Mouse (Mus musculus) brain, adult 2 months (tissue): ENCODE data around the gene Ndst2.

Source experiments
- DNase-seq: peaks from one replicate; pipeline ENCODE4 v3.0.0; 2011; ENCODE audit warnings: low read depth, low spot score

Ndst2 gene

GRCm38 (mm10) chr14:20733952-20734774 lies at the start of gene Ndst2:
TSS of gene Ndst2 (minus strand) at chr14:20734562.
- DNase-seq = peak; percentile 95

- no peak for DNase-seq
These were observed 49.2 kb upstream of the Ndst2 start for GRCm38 (mm10) chr14:20783526-20783925.

- DNase-seq = peak; percentile 46
These were observed 48.5 kb upstream of the Ndst2 start for GRCm38 (mm10) chr14:20782860-20783259.

GRCm38 (mm10) chr14:20780217-20780616 lies 45.9 kb upstream of the Ndst2 start:
- DNase-seq = peak; percentile 63

- no peak for DNase-seq
These were observed 44.1 kb upstream of the Ndst2 start for GRCm38 (mm10) chr14:20778496-20778895.

- DNase-seq = peak; percentile 45
These were observed 41.3 kb upstream of the Ndst2 start for GRCm38 (mm10) chr14:20775661-20776060.

GRCm38 (mm10) chr14:20773410-20773809 lies 39.0 kb upstream of the Ndst2 start:
- DNase-seq = no peak

- DNase-seq = no peak
These were observed 38.4 kb upstream of the Ndst2 start for GRCm38 (mm10) chr14:20772808-20773207.

GRCm38 (mm10) chr14:20771941-20772340 lies 37.6 kb upstream of the Ndst2 start:
- DNase-seq = no peak

GRCm38 (mm10) chr14:20768581-20768980 lies 34.2 kb upstream of the Ndst2 start:
- DNase-seq = peak; percentile 55

- DNase-seq = no peak
These were observed 33.6 kb upstream of the Ndst2 start for GRCm38 (mm10) chr14:20767936-20768335.

- DNase-seq = peak; percentile 90
These were observed 31.4 kb upstream of the Ndst2 start for GRCm38 (mm10) chr14:20765642-20766258.

GRCm38 (mm10) chr14:20764942-20765341 lies 30.6 kb upstream of the Ndst2 start:
- no peak for DNase-seq

GRCm38 (mm10) chr14:20758768-20759435 lies 24.5 kb upstream of the Ndst2 start:
- DNase-seq = no peak

- DNase-seq = peak; percentile 86
These were observed 23.1 kb upstream of the Ndst2 start for GRCm38 (mm10) chr14:20757370-20757907.

GRCm38 (mm10) chr14:20753792-20754191 lies 19.4 kb upstream of the Ndst2 start:
- DNase-seq = no peak

- no peak for DNase-seq
These were observed 16.1 kb upstream of the Ndst2 start for GRCm38 (mm10) chr14:20750503-20750902.

GRCm38 (mm10) chr14:20749494-20750051 lies 15.2 kb upstream of the Ndst2 start:
- DNase-seq = no peak

GRCm38 (mm10) chr14:20748388-20748787 lies 14.0 kb upstream of the Ndst2 start:
- DNase-seq = peak; percentile 42

GRCm38 (mm10) chr14:20746935-20747334 lies 12.6 kb upstream of the Ndst2 start:
- DNase-seq = peak; percentile 60

- DNase-seq = no peak
These were observed 9.3 kb upstream of the Ndst2 start for GRCm38 (mm10) chr14:20743614-20744013.

GRCm38 (mm10) chr14:20741301-20741700 lies 6.9 kb upstream of the Ndst2 start:
- DNase-seq = no peak
